Mouse (Mus musculus): ENCODE results near the gene Crispld2.

Gene Crispld2

GRCm38 (mm10) chr8:119992249-119992648 is at the start of gene Crispld2:
Gene Crispld2 (plus strand): TSS chr8:119992438.
- peak; percentile 90 for DNase-seq (ENCODE audit: low read depth, low spot score)

- DNase-seq (ENCODE audit: low read depth, low spot score) = no peak
These were observed 48.6 kb upstream of the Crispld2 start for GRCm38 (mm10) chr8:119943616-119944015.

GRCm38 (mm10) chr8:119944096-119944811 is 48.0 kb upstream of the Crispld2 start:
- DNase-seq (ENCODE audit: low read depth, low spot score) = peak; percentile 88

GRCm38 (mm10) chr8:119946326-119946865 is 45.8 kb upstream of the Crispld2 start:
- no peak for DNase-seq (ENCODE audit: low read depth, low spot score)

GRCm38 (mm10) chr8:119947653-119948052 is 44.6 kb upstream of the Crispld2 start:
- no peak for DNase-seq (ENCODE audit: low read depth, low spot score)

- DNase-seq (ENCODE audit: low read depth, low spot score) = no peak
These were observed 43.9 kb upstream of the Crispld2 start for GRCm38 (mm10) chr8:119948340-119948739.

- no peak for DNase-seq (ENCODE audit: low read depth, low spot score)
These were observed 40.0 kb upstream of the Crispld2 start for GRCm38 (mm10) chr8:119952282-119952681.

- DNase-seq (ENCODE audit: low read depth, low spot score) = no peak
These were observed 39.5 kb upstream of the Crispld2 start for GRCm38 (mm10) chr8:119952747-119953146.

GRCm38 (mm10) chr8:119955333-119955732 is 36.9 kb upstream of the Crispld2 start:
- no peak for DNase-seq (ENCODE audit: low read depth, low spot score)

- no peak for DNase-seq (ENCODE audit: low read depth, low spot score)
These were observed 34.2 kb upstream of the Crispld2 start for GRCm38 (mm10) chr8:119958076-119958475.

- DNase-seq (ENCODE audit: low read depth, low spot score) = no peak
These were observed 31.6 kb upstream of the Crispld2 start for GRCm38 (mm10) chr8:119960531-119961104.

GRCm38 (mm10) chr8:119964859-119965258 is 27.4 kb upstream of the Crispld2 start:
- DNase-seq (ENCODE audit: low read depth, low spot score) = no peak

- peak; percentile 40 for DNase-seq (ENCODE audit: low read depth, low spot score)
These were observed 24.8 kb upstream of the Crispld2 start for GRCm38 (mm10) chr8:119967435-119967834.

GRCm38 (mm10) chr8:119970169-119970568 is 22.1 kb upstream of the Crispld2 start:
- no peak for DNase-seq (ENCODE audit: low read depth, low spot score)

GRCm38 (mm10) chr8:119972558-119972957 is 19.7 kb upstream of the Crispld2 start:
- DNase-seq (ENCODE audit: low read depth, low spot score) = no peak

- no peak for DNase-seq (ENCODE audit: low read depth, low spot score)
These were observed 13.4 kb upstream of the Crispld2 start for GRCm38 (mm10) chr8:119978770-119979381.

GRCm38 (mm10) chr8:119981253-119981652 is 11.0 kb upstream of the Crispld2 start:
- DNase-seq (ENCODE audit: low read depth, low spot score) = peak; percentile 43

GRCm38 (mm10) chr8:119984085-119984484 is 8.2 kb upstream of the Crispld2 start:
- no peak for DNase-seq (ENCODE audit: low read depth, low spot score)

- no peak for DNase-seq (ENCODE audit: low read depth, low spot score)
These were observed 6.1 kb upstream of the Crispld2 start for GRCm38 (mm10) chr8:119986174-119986573.

- DNase-seq (ENCODE audit: low read depth, low spot score) = no peak
These were observed 4.2 kb upstream of the Crispld2 start for GRCm38 (mm10) chr8:119988087-119988486.

GRCm38 (mm10) chr8:119994114-119994513 is 1.9 kb downstream of the Crispld2 start:
- DNase-seq (ENCODE audit: low read depth, low spot score) = no peak

- DNase-seq (ENCODE audit: low read depth, low spot score) = no peak
These were observed 2.3 kb downstream of the Crispld2 start for GRCm38 (mm10) chr8:119994556-119994955.

- DNase-seq (ENCODE audit: low read depth, low spot score) = no peak
These were observed 5.0 kb downstream of the Crispld2 start for GRCm38 (mm10) chr8:119997266-119997665.
